Mouse (Mus musculus) megakaryocyte progenitor cell, adult 5-6 weeks (primary cell): ENCODE results near the gene Slco2a1. TPM values are rescaled to one million over a fixed set of nuclear protein-coding genes. Genes with fewer than 3 reads are reported as not detected.

ENCODE experiments used
- ATAC-seq: replicated peaks from 2 replicates; pipeline ENCODE4 v1.8.0; 2016; ENCODE audit warnings: mild to moderate bottlenecking, moderate TSS enrichment, inconsistent platforms; ENCODE audit not compliant: poor library complexity
- total RNA-seq, 2 experiments: library from RNA; stranded (forward) in 1 of 2; stranded (reverse) in 1 of 2; fragments of 157-497, 149-512 nt in 1 of 2; fragments of 200-1000 nt in 1 of 2; gene quantifications; 2 replicates each; pipeline versions ENCODE4 v1.2.3 to v1.2.4; 2015 to 2017

Slco2a1 gene
- total RNA-seq (2015) (0.10 TPM in 1 of 2 replicates, not detected in the other), total RNA-seq (2017) (not detected in 2 replicates)

DNA sequence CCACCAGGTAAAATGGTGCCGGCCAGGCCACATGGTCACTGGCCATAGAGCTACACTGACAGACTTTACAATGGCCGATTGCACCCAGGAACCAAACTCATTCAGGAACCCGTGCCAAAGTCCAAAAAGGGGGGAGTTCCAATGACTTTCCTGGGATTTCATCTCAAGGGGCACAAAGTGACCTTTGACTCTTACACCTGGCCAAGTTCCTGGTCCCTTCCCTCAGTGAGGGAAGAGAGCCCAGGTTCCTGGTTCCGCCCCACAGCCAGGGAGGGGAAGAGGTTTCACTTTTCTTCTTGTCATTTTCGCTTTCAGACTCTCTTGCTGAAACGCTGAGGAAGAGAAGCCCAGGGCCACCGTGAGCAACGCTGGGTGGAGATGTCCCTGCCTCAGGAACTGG is at the start of gene Slco2a1:
TSS of gene Slco2a1 (plus strand) at position 251 of the 400 bp plus-strand sequence.
- no peak for ATAC-seq

DNA sequence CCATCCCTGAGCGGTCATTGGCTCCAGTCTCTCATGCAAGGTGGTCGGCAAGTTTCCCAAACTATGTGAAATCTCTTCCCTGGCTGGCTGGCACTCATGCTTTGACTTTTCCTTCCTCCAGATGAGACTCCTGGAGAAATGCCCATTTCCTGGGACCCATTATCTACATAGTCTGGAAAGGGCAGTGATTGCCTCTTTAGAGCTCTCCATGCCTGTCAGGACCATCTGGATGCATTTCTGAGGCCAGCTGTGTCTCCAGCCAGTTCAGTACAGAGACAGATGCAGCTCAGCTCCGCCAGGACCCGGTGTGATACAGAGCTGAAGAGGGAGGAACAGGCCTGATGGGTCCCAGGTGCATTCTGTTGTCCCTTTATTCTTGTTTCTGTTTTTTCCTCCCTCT is 46.3 kb upstream of the Slco2a1 start:
- no peak for ATAC-seq

DNA sequence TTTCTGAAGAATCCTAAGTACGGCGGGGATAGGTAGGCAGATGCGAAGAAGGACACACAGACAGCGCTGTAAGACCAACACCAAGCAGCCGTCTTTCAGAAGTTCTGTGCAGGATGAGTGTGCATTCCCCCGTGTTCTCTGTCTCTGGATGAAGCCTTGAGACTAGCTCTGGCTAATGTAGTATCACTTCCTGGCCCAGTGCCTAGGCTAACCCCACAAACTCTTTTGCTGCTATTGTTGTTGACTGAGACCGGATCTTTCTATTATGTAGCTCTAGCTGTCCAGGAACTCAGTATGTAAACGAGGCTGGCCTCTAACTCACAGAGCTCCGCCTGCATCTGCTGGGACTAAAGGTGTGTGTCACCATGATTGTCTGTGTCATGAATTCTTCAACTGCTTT is 43.6 kb upstream of the Slco2a1 start:
- ATAC-seq: no peak

DNA sequence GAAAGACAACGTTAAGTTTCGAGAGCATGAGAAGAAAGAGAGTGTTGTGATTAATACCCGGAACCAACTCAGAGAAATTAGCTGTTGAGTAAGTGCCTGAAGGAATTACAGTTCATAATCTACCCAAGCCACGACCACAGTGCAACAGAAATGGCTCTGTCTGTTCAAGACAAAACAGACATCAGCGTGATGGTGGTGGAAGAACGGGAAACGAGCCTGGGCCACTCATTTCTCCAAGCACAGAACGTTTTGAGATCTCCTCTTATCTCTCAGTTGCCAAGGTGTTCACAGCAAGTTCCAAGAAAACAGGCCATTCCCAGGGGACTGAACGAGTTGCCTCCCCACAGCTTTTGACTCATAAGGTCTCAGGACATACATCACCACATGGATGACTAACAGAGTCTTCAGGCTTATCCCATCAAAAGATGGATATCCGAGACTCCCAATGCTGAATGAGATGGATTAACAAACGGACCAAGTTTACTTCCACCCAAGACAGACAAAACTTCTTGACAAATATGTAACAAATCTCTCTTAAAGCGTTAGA is 42.0 kb upstream of the Slco2a1 start:
- ATAC-seq: no peak

DNA sequence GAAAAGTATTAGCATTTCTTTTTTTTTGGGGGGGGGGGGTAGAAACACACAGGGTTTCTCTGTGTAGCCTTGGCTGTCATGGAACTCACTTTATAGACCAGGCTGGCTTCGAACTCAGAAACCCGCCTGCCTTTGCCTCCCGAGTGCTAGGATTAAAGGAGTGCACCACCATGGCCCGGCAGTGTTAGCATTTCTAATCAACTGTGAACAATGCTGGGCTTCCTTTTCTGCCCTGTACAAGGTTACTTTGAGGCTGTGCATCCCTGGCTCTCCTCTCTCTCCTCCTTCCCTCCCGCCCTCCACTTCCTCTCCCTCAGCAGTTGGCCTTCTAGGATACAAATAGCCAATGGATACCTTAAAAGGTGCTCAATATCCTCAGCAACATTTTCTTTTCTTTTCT is 39.8 kb upstream of the Slco2a1 start:
- no peak for ATAC-seq

DNA sequence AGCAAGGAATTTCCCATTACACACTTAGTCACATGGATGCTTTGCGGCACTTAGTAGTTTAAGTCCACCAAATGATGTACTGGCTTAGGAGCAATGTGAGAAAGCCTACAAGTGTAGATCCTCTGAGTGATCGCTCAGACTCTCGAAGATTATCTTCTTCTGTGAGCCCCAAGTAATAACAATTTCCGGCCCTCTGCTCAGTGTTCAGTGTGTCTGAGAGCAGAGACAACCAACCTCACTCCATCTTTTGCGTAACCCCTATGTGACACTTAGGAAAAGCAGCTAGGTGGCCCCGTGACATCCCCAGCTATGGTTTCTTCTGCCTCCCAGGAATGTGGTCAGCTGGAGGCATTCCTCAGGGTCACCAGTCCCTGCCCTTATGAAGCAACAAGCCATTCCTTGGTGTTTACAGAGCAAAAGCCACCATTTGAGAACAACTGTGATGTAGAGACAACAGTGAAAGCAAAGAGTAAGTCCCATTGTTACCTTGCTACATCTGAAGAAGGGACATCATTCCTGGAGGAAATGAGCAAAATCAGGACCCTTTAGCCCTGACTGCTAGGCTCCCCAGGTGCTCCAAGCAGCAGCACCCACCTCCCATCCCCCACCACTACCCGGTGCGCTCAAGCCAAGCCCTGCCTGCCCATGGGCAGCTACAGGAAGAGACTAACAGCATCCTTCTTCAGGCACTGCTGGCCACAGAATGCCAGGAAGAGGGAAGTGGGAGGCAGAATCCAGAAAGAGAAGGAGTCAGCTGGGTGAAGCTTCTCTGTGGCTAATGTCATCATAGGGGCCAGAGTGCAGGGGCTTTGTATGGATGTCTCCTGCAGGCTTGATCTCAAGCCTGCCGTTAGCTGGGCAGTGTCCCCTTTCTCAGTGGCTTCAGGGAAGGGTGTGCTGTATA is 37.2 kb upstream of the Slco2a1 start:
- no peak for ATAC-seq

DNA sequence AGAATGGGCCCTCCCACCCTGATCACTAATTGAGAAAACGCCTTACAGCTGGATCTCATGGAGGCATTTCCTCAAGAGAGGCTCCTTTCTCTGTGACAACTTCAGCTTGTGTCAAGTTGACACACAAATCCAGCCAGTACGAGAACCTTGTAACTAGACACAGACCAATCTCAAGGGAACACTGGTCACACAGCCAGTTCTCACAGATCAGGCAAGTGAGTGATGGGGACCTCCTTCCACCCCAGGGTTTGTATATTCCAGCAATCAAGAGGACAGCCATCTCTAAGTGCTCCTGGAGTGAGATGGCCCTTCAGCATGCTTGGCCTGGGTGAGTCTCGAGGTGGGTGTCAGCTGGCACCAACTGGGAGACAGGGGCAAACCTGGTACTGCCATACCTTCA is 32.6 kb upstream of the Slco2a1 start:
- ATAC-seq: no peak

DNA sequence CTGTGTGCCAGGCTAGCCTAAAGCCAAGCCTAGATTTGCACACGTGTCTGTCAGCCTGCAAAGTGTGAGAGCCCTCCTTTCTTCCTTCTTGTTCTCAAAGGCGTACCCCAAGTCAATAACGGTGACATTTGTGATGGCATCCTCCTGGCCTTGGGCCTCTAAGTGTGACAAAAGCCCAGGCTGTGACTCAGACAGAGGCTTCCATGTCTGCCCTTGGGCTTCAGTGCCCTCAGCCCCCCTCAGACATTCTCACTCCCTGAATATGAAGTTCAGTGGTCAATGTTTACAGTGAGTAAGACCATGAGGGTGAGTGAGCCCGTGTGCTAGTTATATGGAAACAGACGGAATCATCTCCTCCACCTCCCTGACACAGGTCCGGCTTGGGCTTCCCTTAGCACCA is 29.8 kb upstream of the Slco2a1 start:
- ATAC-seq: no peak

DNA sequence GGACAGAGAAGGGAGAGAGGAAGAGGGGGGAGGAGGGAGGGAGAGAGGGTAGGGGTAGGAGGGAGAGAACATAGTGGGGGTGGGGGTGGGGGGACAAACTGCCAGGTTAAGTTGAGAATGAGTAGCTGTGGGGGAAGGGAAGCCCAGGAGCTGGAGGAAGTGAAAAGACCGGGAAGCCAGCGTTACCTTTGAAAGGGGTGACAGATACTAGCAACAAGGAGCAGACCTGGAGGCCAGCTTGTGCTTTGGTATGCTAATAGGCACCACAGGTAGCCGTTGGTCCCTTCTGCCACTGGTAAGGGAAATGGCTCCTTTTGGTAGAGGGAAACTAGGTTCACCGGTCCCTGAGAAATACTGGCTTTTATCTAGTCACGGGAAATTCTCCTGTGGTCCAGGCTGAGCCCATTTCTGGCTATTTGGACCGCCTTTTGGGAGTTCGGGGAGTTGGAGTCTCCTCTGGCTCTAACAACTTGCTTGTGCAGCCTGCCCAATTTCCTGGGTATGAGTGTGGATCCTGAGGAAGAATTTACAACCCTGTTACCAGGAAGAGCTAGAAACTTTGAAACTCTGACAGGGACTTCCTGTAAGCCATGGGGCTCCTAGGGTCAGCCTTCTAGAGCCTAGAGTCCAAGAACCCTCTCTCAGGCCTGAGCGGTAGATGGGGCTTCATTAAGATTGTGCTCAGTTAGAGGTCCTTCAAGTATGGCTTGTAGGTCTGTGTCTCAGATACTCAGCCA is 27.0 kb upstream of the Slco2a1 start:
- no peak for ATAC-seq

DNA sequence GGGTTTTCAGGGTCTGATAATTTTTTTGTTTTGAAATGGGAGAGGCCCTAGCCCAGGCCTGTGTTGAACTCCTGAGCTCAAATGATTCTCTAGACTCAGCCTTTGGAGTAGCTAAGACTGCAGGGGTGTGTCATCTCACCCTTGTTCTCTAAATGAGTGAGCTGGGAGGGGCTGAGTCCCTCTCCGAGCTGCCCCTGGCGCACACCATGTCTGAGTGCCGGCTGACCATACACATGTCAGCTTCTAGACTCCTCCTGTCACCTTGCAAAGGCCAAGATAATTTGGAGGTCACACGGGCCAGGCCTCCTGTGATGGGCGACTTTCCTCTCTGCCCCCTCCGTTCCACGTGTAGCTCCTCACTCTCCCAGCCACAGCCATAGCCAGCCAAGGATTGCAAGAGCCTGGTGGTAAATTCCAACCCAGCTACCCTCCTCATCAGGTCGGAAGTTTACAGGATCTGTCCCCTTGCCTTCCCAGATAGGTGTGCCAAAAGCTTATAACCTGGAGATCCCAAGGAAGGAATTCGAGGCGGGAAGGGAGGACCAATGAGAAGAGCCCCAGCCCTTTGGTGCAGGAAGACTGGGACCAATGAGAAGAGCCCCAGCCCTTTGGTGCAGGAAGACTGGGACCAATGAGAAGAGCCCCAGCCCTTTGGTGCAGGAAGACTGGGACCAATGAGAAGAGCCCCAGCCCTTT is 26.3 kb upstream of the Slco2a1 start:
- ATAC-seq: no peak

DNA sequence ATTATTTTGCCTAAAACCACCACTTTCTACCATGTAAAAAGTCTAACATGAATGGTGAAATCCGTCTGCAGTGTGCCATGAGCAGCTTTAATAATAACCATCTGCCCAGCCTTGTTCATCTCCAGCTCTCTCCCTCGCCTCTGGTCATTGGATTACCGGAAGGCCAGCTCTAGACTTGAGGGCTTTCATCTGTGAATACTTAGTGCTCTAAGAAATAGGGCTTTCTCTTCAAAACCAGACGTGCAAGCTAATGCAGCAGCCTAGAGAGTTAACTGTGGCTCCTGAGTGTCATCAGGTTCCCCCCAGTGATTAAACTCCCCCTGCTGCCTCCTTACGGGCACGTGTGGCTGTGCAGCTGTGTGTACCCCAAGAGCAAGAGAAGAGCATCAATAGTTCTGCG is 25.2 kb upstream of the Slco2a1 start:
- ATAC-seq: no peak

DNA sequence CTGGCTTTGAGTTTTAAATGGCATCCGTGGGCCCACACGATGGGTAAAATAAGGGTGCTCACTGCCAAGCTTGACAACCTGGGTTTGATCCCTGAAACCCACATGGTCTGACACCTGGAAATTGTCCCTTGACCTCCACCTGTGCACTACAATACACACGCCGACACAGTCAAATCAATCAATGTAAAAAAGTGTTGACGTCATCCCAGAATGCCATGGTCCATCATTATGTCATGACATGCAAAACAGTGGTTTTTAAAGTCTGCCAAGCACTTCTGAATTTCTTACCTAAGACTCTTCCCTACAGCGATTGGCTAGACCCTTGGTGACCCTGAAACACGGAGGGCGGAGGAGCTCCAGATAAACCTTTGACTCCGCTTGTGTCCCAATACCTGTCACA is 23.9 kb upstream of the Slco2a1 start:
- ATAC-seq: no peak

DNA sequence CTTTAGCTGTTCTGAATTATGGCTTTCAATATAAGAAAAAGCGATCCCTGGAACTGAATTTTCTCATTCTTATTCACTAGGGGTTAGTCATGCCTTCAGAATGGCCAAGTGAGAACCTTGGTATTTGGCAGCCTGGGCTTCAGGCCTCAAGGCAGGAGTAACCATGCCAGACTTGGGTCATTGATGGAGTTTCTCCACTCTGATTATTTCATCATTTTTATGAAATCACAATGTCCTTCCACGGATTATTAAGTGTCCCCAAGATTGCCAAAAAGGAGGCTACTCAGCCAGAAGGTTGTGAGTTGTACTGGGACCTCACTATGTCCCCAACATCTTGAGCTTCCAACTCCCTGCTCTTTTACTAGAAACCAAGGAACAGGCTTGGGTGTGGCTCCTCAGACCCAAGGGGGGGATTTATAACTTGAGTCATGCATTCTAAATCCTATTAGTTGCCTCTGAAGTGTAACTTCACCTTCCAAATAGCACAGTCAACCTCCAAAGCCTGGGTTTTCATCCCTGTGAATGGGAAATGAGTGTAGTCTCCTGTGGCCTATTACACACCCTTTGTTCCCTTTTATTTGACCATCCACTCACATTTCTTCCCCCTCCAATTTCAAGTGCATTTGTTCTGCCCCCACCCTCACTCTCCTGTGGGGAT is 16.0 kb upstream of the Slco2a1 start:
- no peak for ATAC-seq

DNA sequence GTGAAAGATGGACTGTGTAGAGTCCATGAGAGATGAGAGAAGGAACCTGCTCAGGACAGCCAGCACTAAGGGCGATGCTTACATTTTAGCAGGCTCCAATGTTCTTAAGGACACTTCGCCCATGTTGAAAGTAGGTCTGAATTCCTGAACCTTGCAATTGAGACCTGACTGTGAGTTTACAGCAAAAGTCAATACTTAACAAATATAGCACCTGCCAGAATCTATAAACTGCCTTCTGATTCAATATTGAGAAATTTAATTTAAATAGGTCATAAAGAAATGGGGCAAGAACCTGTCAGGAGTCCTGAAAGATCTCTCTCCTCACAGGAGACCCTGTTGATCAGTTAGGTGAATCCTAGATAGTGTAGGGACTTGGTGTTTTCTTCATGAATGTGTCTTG is 12.6 kb upstream of the Slco2a1 start:
- no peak for ATAC-seq

DNA sequence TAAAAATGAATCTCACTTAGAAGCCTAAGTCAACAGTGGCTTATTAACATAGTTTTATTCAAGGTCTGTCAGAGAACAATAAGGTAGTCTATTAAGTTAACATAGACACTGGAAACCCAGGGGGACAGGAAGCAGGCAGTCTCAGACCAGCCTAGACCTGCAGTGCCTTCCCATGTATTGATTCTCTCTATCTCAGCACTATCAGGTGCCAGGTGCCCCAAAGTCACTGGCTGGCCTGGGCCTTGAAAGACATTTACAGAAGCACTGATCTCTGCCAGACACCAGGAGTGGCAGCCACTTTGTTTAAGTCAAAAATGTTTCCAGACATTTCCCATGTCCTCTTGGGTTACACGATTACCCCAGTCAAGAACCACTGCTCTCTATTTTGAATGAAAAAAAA is 11.4 kb upstream of the Slco2a1 start:
- ATAC-seq: no peak

DNA sequence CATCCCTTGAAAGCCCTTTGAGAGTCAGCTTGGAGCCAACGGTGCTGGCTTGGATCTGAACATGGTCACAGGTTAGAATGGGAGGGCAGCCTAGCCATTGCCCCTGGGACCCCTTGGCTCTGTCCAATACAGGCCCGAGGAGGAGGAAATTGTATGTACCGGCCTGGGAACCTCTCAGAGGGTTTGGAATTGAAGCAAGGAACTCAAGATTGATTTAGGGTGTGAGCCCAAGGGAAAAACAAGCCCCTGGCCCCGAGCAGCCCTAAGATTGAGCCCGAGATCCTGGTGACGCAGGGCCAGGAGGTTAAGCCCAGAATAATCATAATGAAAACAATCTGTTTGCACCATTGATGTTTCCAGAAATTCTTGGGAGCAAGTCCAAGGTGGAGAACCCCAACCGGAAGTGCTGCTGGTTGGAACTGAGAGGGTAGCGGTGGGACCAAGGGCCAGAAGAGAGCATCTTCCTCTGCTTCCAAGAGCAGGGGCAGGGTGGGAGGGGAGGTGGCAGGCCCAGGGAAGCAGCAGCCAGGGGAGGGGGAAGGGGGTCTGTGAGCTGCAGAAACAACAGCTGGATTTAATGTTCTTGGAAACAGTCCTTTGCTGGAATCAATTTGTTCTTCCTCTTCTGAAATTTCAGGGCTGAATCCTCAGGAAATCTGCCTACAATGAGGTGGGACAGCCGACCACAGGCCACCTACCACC is 10.6 kb upstream of the Slco2a1 start:
- no peak for ATAC-seq

DNA sequence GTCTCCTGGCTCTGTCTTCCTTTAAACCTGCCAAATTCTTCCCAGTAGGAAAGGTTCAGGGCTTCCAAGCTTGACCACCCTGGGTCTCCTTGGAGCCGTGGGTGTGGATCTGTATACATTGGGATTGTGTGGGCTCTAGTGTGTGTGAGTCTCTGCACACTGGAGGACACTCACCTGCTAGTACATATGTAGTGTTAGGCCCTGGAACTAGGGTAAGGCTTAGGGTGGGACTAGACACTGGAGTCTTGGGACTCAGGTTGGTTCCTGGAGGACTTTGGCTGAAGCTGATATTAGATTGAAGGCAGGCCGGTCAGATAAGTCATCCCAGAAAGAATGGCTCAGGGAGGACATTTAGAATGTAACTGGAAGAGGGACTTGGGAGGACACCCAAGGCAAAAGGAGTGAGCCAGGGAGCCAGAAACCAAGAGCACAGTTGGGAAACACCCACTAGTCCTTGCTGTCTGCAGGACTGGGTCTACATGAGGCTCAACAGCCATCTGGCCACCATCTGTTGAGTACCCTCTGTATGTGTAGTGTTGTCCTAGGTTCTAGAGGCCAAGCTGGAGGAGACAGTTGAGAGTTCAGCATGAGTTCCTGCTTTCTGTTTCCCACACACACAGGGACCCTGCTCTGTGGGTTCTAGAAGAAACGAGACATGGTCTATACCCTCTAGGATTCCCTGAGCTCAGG is 9.4 kb upstream of the Slco2a1 start:
- ATAC-seq: no peak

DNA sequence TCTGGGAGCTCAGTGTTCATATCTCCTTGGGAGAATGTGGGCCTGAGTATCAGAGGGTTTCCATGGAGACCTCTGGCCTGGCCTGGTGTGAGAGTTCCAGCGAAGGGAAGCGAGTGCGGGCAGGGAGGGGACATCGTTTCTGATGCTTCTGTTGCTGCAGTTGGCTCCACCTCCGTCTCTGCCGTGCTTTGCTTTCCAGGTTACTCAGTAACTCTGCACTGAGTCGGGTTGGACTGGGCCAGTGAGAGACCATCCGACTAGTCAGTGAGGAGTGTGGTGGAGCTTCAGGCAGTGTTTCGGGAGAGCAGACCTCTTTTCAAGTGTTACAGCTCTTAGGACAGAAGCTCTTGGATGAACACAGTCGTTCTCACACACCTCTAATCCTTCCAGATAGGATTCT is 8.6 kb upstream of the Slco2a1 start:
- no peak for ATAC-seq

DNA sequence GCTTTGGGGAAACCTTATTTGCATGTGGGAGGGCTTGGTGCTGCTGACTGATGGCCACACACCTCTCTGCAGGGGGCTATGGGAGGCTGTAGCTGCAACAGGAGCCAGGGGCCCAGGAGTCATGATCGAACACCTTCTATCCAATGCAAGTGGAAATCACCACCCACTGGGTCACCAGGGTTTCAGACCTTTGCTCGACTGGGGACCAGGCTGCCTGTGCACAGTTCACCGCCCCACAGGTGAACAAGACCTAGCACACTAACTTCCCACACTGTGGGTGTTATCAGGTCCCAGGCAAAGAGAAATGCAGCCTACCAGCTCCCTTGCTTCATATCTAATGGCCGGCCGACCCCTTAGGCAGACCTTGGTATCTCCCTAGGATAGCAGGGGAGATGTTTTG is 8.1 kb upstream of the Slco2a1 start:
- no peak for ATAC-seq

DNA sequence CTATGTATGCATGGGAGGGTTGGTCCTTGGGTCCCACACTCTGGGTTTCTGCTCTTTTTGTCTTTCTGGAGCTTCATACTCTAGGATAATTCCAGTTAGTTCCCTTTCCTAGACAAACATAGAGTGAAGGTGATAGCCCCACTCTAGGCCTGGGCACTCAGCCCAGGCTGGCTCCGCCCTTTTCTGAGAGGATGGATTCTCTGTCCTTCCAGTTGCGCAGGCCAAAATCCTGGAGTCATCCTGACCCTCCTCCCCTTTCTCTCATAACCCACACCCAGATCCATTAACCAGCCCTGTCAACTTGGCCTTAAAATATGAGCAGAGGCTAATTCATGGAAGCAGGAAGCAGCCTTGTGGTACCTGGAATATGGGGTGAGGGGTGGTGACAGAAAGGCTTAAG is 6.7 kb upstream of the Slco2a1 start:
- ATAC-seq: no peak
